Mouse (Mus musculus): ENCODE measurements at regions not wholly inside any gene's neighbourhood (a gene's known extent, or its start where the extent isn't known, plus 50 kb on each side); places are given as distances from the start of the nearest gene placed in this dataset.

GRCm38 (mm10) chr9:98791709-98792108, 50.6 kb upstream of the Prr23a1 start:
- DNase-seq (ENCODE audit: low spot score): no peak

DNA sequence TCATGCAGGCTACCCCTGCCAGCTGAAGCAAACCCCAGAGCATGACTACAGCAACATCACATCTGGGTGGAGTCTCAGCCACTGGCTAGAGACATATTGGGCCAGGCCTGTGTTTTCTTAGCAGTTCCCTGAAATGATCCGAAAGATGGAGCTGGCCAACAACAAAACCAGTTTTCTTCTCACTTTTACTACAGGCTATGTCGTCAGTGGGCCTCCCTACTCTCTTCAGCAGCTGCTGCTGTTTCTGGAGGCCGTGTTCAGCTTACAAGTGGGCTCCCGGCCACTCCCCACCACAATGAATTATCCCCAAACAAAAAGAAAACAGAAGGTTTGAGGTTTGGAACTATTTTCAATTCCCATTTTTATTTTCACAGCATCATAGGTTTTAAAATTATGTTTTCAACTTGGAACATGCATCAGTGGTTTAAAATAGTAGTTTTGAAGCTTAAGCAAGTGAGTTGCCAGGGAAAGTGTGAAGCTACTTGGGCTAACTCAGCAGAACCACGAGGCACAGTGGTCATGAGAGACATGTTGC, 68.6 kb upstream of the Prr23a1 start:
- no peak for DNase-seq (ENCODE audit: low spot score)

GRCm38 (mm10) chr9:98773212-98773611, 69.1 kb upstream of the Prr23a1 start:
- no peak for DNase-seq (ENCODE audit: low spot score)

GRCm38 (mm10) chr9:98754764-98755163, 87.5 kb upstream of the Prr23a1 start:
- DNase-seq (ENCODE audit: low spot score): no peak

DNA sequence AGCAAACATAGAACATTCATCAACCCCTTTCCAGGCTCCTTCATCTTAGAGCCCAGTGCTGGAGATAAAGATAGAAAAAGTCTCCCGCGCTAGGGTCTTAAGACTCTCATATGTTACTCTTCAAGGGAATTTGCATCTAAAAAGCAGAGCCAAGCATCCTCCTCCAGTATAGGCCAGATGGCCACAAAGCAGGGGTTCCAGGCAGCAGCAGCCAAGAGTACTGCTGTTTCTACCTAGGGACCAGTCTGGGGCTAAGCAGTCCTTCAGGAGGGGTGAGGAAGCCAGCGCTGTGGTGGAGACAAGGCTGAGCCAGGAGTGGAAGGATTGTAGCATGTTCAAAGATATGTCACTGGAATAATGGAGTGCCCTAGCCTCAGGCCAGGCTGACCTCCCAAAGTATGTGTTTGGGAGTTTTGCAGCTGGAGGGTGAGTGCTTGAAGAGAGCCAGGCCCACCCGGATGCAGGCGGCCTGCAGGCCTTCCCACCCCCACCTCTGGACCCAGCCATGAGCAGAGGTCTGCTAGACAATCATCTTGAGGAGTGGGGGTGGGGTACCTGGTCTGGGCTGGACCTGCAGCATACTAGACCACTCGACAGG, 88.8 kb upstream of the Prr23a1 start:
- no peak for DNase-seq (ENCODE audit: low spot score)

DNA sequence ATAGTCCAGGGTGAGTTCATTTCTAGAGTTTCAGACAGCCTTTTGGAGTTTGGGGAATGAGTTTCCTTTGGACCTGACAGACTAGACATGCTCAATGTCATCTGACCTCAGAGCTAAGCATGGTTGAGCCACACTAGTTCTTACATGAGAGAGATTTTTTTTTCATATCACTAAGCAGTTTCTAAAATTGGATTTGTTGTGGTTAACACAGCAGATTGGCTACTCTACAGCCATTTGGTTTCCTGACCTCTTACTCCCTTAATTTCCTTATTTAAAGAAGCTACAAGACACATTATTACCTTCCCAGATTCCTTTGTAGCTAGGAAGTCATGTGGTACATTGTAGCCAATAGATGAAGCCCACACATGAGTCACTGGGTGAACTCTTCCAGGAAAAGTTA, 98.5 kb upstream of the Prr23a1 start:
- no peak for DNase-seq (ENCODE audit: low spot score)

DNA sequence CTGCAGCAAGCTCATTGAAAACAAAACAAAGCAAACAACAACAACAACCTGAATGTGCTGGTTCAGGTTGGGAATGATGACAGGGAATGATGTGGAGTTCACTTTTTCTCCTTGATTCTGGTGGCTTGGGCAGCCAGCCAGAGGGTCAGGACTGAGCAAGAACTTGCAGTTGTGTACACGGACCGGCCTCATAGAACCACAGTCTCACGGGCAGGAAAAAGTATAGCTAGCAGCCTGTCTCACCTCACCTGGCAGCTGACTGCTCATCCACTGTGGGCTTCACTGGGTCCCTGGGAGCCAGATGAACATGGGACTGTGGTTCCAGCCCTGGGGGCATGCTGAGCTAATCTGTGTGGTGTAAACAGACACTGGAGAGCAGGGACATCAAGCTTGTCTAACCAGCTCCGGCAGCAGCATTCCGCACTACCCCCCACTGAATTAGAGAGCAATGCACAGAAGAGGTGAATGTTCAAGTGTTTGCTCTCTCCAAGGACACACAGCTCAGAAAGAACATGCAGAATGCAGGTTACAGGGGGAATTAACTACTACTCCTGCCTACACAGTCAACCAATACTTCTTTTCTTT, 114.9 kb upstream of the Prr23a1 start:
- peak; percentile 24 for DNase-seq (ENCODE audit: low spot score)

DNA sequence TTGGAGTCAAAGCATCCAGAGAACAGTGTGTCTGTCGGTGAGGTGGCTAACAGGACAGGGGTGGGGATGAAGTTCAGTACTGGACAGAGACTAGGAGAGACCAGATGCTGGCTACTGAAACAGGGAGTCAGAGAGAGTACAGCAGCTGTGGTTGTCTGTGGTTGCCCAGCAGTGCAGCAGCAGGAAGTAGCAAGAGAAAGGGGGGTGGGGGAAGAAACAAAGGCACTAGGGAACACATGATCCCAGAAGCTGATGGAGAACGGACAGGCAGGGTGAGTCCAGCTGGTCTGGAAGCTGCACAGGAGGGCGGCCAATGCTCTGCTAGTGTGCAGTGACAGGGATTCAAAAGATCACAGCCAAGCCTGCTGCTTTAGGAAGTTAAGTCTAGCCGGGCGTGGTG, 115.7 kb upstream of the Prr23a1 start:
- no peak for DNase-seq (ENCODE audit: low spot score)

DNA sequence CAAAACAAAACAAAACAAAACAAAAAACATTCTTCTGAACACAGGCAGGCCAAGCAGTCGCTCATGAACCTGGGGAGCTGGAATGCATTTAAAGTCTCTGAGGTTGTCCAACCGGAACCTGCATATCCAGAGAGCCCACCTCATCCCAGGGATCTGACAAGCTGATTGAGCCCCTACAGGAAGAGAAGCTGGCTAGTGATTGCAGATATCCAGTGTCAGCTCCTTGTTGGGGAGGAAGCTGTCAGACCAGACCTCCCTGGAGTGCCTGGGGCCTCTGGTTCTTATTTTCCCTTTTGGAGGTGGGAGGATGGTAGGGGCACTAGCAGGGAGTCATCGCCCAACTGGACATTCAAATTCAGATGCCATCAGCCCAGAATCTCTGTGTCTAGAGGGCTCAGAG, 119.4 kb upstream of the Prr23a1 start:
- DNase-seq (ENCODE audit: low spot score): no peak

DNA sequence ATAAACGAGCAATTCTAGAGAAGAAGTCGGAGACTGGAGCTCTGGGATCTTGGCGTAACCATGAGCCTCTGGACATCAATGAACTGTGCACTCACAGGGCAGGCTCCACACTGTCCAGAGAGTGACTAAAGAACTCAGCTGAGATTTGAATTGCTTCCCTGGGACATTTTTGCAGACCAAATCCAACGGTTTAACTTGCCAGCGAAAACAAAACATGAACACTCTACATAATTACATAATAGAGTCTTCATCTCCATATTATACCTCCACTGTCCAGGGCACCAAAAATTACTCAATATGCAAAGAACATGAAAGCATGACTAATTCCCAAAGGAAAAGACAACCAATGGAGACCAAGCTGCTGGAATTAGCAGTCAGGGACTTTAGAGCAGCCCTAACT, 119.9 kb upstream of the Mrps22 start:
- DNase-seq (ENCODE audit: low spot score): no peak

DNA sequence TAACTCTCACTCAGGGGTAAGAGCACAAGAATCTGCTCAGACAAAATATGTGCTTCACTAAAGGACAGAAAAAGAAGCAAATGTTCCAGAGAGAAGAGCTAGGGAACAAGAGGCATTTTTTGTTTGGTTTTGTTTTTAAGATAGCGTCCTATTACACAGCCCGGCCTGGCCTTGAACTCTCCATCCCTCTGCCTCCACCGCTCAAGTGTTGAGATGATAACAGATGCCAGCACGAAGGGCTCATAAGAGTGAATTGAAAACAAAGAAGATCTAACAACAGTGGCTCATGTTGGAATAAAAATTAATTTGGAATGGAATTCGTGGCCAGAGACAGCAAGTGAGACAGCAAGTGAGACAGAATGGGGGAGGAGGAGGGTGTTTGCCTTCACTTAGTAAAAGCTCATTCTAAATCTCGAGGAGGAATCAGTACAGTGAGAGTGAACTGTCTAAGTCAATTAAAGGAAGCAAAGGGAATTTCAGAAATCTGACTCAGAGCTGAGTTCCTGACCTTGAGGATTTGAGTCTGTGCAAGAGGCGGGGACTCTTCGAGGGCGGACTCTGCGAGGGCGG, 116.3 kb upstream of the Mrps22 start:
- DNase-seq (ENCODE audit: low spot score): peak; percentile 58

- no peak for DNase-seq (ENCODE audit: low spot score)
Measured at GRCm38 (mm10) chr9:98714661-98715060, 113.2 kb upstream of the Mrps22 start.

GRCm38 (mm10) chr9:98712826-98713225, 111.4 kb upstream of the Mrps22 start:
- no peak for DNase-seq (ENCODE audit: low spot score)

GRCm38 (mm10) chr9:98712023-98712563, 110.6 kb upstream of the Mrps22 start:
- no peak for DNase-seq (ENCODE audit: low spot score)

GRCm38 (mm10) chr9:98710155-98710710, 108.8 kb upstream of the Mrps22 start:
- DNase-seq (ENCODE audit: low spot score): no peak

GRCm38 (mm10) chr9:98708001-98708680, 106.7 kb upstream of the Mrps22 start:
- DNase-seq (ENCODE audit: low spot score): no peak

GRCm38 (mm10) chr9:98707491-98707890, 106.0 kb upstream of the Mrps22 start:
- no peak for DNase-seq (ENCODE audit: low spot score)

DNA sequence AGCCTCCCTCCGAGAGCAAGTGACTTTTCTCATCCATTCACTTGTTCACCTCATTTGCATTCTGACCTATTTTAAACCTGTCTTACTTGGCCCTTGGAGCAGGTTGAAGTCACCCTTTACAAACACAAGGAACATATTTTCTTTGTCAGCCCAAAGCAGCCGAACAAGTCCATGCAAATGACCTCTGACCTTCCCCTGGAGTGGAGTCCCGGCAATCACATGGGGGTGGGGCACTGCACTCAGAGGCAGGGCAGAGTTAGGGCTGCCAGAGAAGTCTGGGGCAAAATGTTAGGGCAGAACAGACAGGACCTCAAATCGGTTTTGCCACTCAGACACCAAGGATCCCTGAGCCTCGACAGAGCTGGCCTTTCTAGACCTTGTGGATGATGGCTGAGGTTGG, 102.7 kb upstream of the Mrps22 start:
- DNase-seq (ENCODE audit: low spot score): no peak

- no peak for DNase-seq (ENCODE audit: low spot score)
Measured at GRCm38 (mm10) chr9:98703331-98703730, 101.9 kb upstream of the Mrps22 start.

DNA sequence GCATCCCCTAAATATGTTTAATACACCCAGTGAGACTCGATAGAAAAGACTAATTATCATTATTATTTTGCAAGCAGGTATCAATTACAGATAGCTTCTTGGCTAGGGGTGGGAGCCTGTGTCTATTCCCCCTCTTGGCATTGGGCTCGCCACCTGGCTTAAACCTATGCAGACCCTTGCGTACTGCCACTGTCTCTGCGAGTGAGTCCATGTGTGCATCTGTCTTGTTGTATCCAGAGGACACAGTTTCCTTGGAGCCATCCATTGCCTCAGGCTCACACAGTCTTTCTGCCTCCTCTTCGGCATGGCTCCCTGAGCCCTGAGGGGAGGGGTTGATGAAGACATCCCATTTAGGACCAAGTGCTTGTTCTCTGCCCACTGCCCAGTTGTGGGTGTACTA, 99.1 kb upstream of the Mrps22 start:
- DNase-seq (ENCODE audit: low spot score): no peak

- no peak for DNase-seq (ENCODE audit: low spot score)
Measured at GRCm38 (mm10) chr9:98697155-98697554, 95.7 kb upstream of the Mrps22 start.

- no peak for DNase-seq (ENCODE audit: low spot score)
Measured at GRCm38 (mm10) chr9:98695035-98695434, 93.6 kb upstream of the Mrps22 start.

Data from testis, postnatal 14 days (tissue).